Mouse (Mus musculus) adipose tissue, adult 10 weeks (tissue): Measurements from ENCODE around the gene Ccpg1os. TPM values are rescaled to one million over a fixed set of nuclear protein-coding genes. Genes with fewer than 3 reads are reported as not detected.

Experiments
- polyA plus RNA-seq: library from polyadenylated mRNA; stranded (reverse); fragments of 350-450 nt; fragmentation: Illumina TruSeq; extraction: RNeasy Lipid Tissue Mini Kit (QIAGEN cat#74804); gene quantifications from one replicate; pipeline ENCODE4 v1.2.3, GENCODE M21; 2014; ENCODE audit warnings: low read depth, low replicate concordance

Gene Ccpg1os
- 40.9 TPM for polyA plus RNA-seq

DNA sequence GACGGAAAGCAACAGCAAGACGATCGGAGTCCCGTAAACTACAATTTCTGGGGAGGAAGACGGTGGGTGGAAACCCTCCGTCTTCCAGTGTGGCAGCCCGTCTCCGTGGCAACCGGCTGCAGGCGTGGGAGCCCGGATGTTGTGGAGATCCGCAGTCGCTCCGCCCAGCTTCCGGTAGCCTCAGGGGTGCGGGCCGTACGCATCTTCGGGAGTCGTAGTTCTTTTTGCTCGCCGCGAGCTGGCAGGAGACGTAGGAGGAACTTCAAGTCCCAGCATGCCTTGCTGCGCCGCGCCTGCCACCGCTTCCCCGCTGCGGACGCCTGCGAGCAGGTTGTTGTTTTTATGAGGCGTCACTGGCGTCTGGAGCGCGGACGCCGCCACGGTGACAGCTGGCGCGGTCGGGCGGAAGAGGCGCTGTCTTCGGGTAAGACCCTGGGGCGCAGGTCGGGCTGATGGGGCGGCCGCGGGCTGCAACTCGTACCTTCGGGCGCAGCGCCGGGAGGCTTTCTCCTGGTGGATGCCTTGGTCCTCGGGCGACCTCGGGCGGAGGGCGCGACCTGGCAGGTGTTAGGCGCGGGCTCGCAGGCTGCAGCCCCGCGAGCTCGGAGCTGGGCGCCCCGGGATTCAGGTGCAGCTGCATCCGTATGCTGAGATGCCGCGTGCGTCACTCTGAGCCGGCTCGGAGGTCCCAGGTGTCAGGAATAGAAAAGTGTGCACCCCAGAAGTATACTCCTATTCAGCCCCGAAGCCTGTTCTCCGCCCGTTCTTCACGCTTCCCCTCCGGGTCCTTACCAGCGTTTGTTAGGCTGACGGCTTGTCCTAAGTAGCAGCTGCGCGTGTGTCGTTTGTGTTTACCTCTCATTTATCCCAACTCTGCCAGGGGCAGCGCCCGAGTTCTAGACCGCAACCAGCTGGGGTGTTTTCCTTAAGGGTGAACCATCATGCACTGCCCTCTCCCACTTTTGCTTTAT lies at the start of gene Ccpg1os, which contains the start of gene Ccpg1:
TSS of gene Ccpg1os (minus strand) at position 133 of the 971 bp plus-strand sequence.
TSS of gene Ccpg1 (plus strand) at position 180 of the 971 bp plus-strand sequence.

GRCm38 (mm10) chr9:72958521-72959450 lies 26.4 kb downstream of the Ccpg1os start, which contains the start of the genes Dyx1c1 and Gm44503:
Gene Dyx1c1, plus strand, starts transcription at chr9:72958785.
Gene Gm44503, plus strand, starts transcription at chr9:72958852.

Other genes with a start within 250 kb of the Ccpg1os start
- gene Prtg, start 178.5 kb downstream of the Ccpg1os start, polyA plus RNA-seq, result 0.31 TPM
- gene Pygo1, start 59.7 kb downstream of the Ccpg1os start, polyA plus RNA-seq, result 1.7 TPM
- gene Dyx1c1, start 26.6 kb downstream of the Ccpg1os start, polyA plus RNA-seq, result 3.8 TPM
- not detected for gene Gm44503, start 26.5 kb downstream of the Ccpg1os start, polyA plus RNA-seq
- 89.7 TPM for gene Ccpg1, start within 50 bp of the Ccpg1os start, polyA plus RNA-seq
- gene Pigb, start 55.0 kb upstream of the Ccpg1os start, polyA plus RNA-seq, result 11.1 TPM
- gene Rab27a, start 59.5 kb upstream of the Ccpg1os start, polyA plus RNA-seq, result 3.4 TPM
- not detected for gene Khdc3, start 116.5 kb upstream of the Ccpg1os start, polyA plus RNA-seq
- gene Gm20509, start 117.1 kb upstream of the Ccpg1os start, polyA plus RNA-seq, result not detected
- gene Rsl24d1, start 128.0 kb upstream of the Ccpg1os start, polyA plus RNA-seq, result 30.6 TPM